Comparison of ENCODE assay signal across 9 mouse cellular contexts in genomic region chr15:98808651-98809134, GRCm38 (mm10). TPM values are rescaled to one million over a fixed set of nuclear protein-coding genes. Genes with fewer than 3 reads are reported as not detected.
A peak's percentile ranks its signal among the peaks of the same experiment; 100 is the strongest.
DNase-seq lines count a peak whose midpoint lies in the region; ATAC-seq lines count a peak whose summit lies in the region.
"Had no signal": no experiment of that assay in that cellular context is flagged by ENCODE, and none has a peak within 500 bp of the region (broad histone marks: within the 10 kb centered on the region; RNA-seq: fewer than 3 reads in every experiment).

No protein-coding gene starts in this region.

- peak; percentile 42 to 68 for DNase-seq in frontal cortex, postnatal 25 days (ENCODE audit: low spot score in 2 of 2)
- DNase-seq in left cerebral cortex, postnatal 25 days (ENCODE audit: low spot score in 2 of 2), result peak; percentile 87 to 97
- DNase-seq in testis, postnatal 10 days (ENCODE audit: low spot score), result no peak
- DNase-seq in gastrocnemius, postnatal 25 days, result no peak
- DNase-seq: kidney, adult 18-20 months had no signal

- peak overlapping the region; percentile 90 for H3K4me3 ChIP-seq in megakaryocyte, embryonic 14.5 days (replicated peaks)

- peaks cover 39% of the 10 kb centered on the region for H3K36me3 ChIP-seq in megakaryocyte, embryonic 14.5 days (replicated peaks; ENCODE audit: low read length)

- intact Hi-C loops in left cerebral cortex, postnatal 25 days (cut with DNase I), result loop anchor here (5.0 kb wide), 1 partner anchor 414 kb away; the partner anchor contains the start of gene Kcnh3

- no peaks in the 10 kb centered on the region for H3K9me3 ChIP-seq in megakaryocyte, embryonic 14.5 days

- H3K4me1 ChIP-seq in megakaryocyte, embryonic 14.5 days, result peaks cover 60% of the 10 kb centered on the region

- H3K27me3 ChIP-seq in megakaryocyte, embryonic 14.5 days (replicated peaks), result peaks cover 65% of the 10 kb centered on the region

- no peak for ATAC-seq in megakaryocyte, adult 5-6 weeks (ENCODE audit: poor library complexity, severe bottlenecking)
- no peak for ATAC-seq in megakaryocyte progenitor cell, adult 5-6 weeks (replicated peaks; ENCODE audit: poor library complexity)

RNA-seq across cellular contexts. Expression of gene Ddn, which starts 0.6 kb away (rescaled TPM):
- 0.32 and 0.73 TPM in 2 replicates for polyA plus RNA-seq in megakaryocyte, embryonic 14.5 days (2012; ENCODE audit: insufficient read depth, low replicate concordance)
- total RNA-seq in megakaryocyte, adult 5-6 weeks (2015), result not detected in 2 replicates
- total RNA-seq in megakaryocyte, adult 5-6 weeks (2017), result 0.15 and 0.16 TPM in 2 replicates
- 100 to 1,000 TPM; 829 to 842 TPM for total RNA-seq in left cerebral cortex, postnatal 25 days (2021)
- total RNA-seq in megakaryocyte progenitor cell, adult 5-6 weeks (2015), result not detected in 2 replicates
- under 0.01 and 0.10 TPM in 2 replicates for total RNA-seq in megakaryocyte progenitor cell, adult 5-6 weeks (2017)
- under 1 TPM; 0.38 to 0.74 TPM for total RNA-seq in gastrocnemius, postnatal 25 days (2021)

RNA-seq across cellular contexts. Expression of gene Wnt1, which starts 19.0 kb away (rescaled TPM):
- not detected in 2 replicates for polyA plus RNA-seq in megakaryocyte, embryonic 14.5 days (2012; ENCODE audit: insufficient read depth, low replicate concordance)
- total RNA-seq in megakaryocyte, adult 5-6 weeks (2015), result not detected in 2 replicates
- total RNA-seq in megakaryocyte, adult 5-6 weeks (2017), result not detected in 2 replicates
- not detected for total RNA-seq in left cerebral cortex, postnatal 25 days (2021)
- not detected in 2 replicates for total RNA-seq in megakaryocyte progenitor cell, adult 5-6 weeks (2015)
- total RNA-seq in megakaryocyte progenitor cell, adult 5-6 weeks (2017), result not detected in 2 replicates
- total RNA-seq in gastrocnemius, postnatal 25 days (2021), result not detected
- polyA plus RNA-seq: spleen, adult 2 months had no signal

RNA-seq across cellular contexts. Expression of gene Prkag1, which starts 22.6 kb away (rescaled TPM):
- polyA plus RNA-seq in megakaryocyte, embryonic 14.5 days (2012; ENCODE audit: insufficient read depth, low replicate concordance), result 237 and 264 TPM in 2 replicates
- 60.5 TPM in 2 replicates for total RNA-seq in megakaryocyte, adult 5-6 weeks (2015)
- 99.7 and 126 TPM in 2 replicates for total RNA-seq in megakaryocyte, adult 5-6 weeks (2017)
- total RNA-seq in left cerebral cortex, postnatal 25 days (2021), result 10 to 100 TPM; 44.1 to 55.6 TPM
- 38.4 and 50.6 TPM in 2 replicates for total RNA-seq in megakaryocyte progenitor cell, adult 5-6 weeks (2015)
- total RNA-seq in megakaryocyte progenitor cell, adult 5-6 weeks (2017), result 97.3 and 105 TPM in 2 replicates
- total RNA-seq in gastrocnemius, postnatal 25 days (2021), result 10 to 100 TPM; 43.6 to 43.9 TPM

RNA-seq across cellular contexts. Expression of gene Wnt10b, which starts 30.7 kb away (rescaled TPM):
- not detected in 2 replicates for polyA plus RNA-seq in megakaryocyte, embryonic 14.5 days (2012; ENCODE audit: insufficient read depth, low replicate concordance)
- 0.04 and 0.34 TPM in 2 replicates for total RNA-seq in megakaryocyte, adult 5-6 weeks (2015)
- not detected in 2 replicates for total RNA-seq in megakaryocyte, adult 5-6 weeks (2017)
- under 1 TPM; 0.37 to 0.62 TPM for total RNA-seq in left cerebral cortex, postnatal 25 days (2021)
- 0.22 TPM in 1 of 2 replicates, not detected in the other for total RNA-seq in megakaryocyte progenitor cell, adult 5-6 weeks (2015)
- 0.54 TPM in 1 of 2 replicates, not detected in the other for total RNA-seq in megakaryocyte progenitor cell, adult 5-6 weeks (2017)
- total RNA-seq in gastrocnemius, postnatal 25 days (2021), result 1 to 10 TPM in 1 of 2 experiments, under 1 TPM in 1; 0.79 to 1.7 TPM

RNA-seq across cellular contexts. Expression of gene Arf3, which starts 45.7 kb away (rescaled TPM):
- 7.0 and 17.8 TPM in 2 replicates for polyA plus RNA-seq in megakaryocyte, embryonic 14.5 days (2012; ENCODE audit: insufficient read depth, low replicate concordance)
- 28.3 and 35.9 TPM in 2 replicates for total RNA-seq in megakaryocyte, adult 5-6 weeks (2015)
- total RNA-seq in megakaryocyte, adult 5-6 weeks (2017), result 33.8 and 37.8 TPM in 2 replicates
- total RNA-seq in left cerebral cortex, postnatal 25 days (2021), result 100 to 1,000 TPM; 767 to 776 TPM
- total RNA-seq in megakaryocyte progenitor cell, adult 5-6 weeks (2015), result 32.3 and 35.2 TPM in 2 replicates
- 32.2 and 36.9 TPM in 2 replicates for total RNA-seq in megakaryocyte progenitor cell, adult 5-6 weeks (2017)
- 10 to 100 TPM in 1 of 2 experiments, 1 to 10 TPM in 1; 8.3 to 10.4 TPM for total RNA-seq in gastrocnemius, postnatal 25 days (2021)

Comparison
In these comparisons a context has a peak if more than half of its experiments do, and no peak if none do; other contexts are left out.
1. DNase-seq: peak in frontal cortex, postnatal 25 days (2 of 2) and left cerebral cortex, postnatal 25 days (2 of 2); none in testis, postnatal 10 days (single experiment) and gastrocnemius, postnatal 25 days (single experiment).
2. RNA of gene Ddn, which starts 0.6 kb away (total RNA-seq): 829 to 842 TPM in left cerebral cortex, postnatal 25 days; 0.38 to 0.74 TPM in gastrocnemius, postnatal 25 days, 0.15 to 0.16 TPM in megakaryocyte, adult 5-6 weeks and under 0.01 to 0.10 TPM in megakaryocyte progenitor cell, adult 5-6 weeks; every median in the first group is over 100 times any median in the second.